ENCODE assay signal across 8 mouse cellular contexts in the genomic region with DNA sequence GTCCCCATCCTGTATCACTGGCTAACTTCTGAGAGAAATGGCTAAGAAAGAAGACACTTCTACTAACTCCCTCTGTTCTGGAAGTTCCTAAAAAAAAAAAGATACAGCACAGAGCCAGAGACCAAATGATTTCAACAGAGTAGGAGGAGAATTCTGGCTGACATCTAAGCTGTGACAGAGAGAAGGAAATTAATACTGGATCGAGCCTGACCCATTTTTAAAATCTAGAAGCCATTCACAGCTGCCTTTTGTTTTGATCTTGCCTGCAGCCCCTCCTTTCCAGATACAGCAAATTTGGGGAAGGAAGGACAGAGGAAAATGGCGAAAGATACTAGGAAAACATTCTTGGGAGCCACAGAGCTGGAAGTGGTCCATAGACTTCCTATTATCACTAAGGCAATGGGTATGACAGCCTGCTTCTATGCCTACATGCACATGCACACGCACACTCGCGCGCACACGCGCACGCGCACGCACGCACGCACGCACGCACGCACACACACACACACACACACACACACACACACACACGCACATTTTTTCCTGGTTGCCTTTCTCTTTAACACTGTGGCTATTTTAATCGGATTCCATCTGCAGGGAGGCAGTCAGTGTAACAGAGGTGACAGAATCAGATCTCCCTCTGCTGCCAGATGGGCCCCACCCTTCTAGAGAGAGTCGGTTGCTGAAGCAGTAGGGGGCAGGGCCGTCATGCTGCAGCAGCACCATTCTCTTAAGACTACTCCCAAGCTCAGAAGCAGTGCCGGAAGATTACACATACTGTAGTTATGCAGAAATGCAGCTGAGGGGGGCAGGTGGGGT. TPM values are rescaled to one million over a fixed set of nuclear protein-coding genes. Genes with fewer than 3 reads are reported as not detected.
DNase-seq lines count a peak whose midpoint lies in the region; ATAC-seq and TF ChIP-seq lines count a peak whose summit lies in the region.

No protein-coding gene starts in this region.

- H3K9ac ChIP-seq in forebrain, embryonic 13.5 days = peak overlapping the region; percentile 87

- TF ChIP-seq CTCF in G1E (IDR thresholded peaks at IDR 0.05; ENCODE audit: low read depth, low read length) = no peak

- peak overlapping the region; percentile 75 for H3K27ac ChIP-seq in forebrain, embryonic 13.5 days

- peak; percentile 83 for DNase-seq in G1E (ENCODE audit: low spot score)
- DNase-seq in adrenal gland, postnatal 14 days = peak; percentile 73
- peak; percentile 67 to 73 for DNase-seq in heart, postnatal 10 days
- peak; percentile 58 for DNase-seq in left cerebral cortex, adult 11 months (ENCODE audit: low spot score)
- DNase-seq in lung, postnatal 10 days = peak; percentile 84
- peak; percentile 71 for DNase-seq in right cerebral cortex, postnatal 25 days

- H3K4me1 ChIP-seq in G1E (ENCODE audit: insufficient read depth, low read depth, low read length) = peaks cover 71% of the 10 kb centered on the region
- H3K4me1 ChIP-seq in forebrain, embryonic 13.5 days = peaks cover 66% of the 10 kb centered on the region

- peaks cover 60% of the 10 kb centered on the region for H3K36me3 ChIP-seq in G1E (replicated peaks)
- H3K36me3 ChIP-seq in forebrain, embryonic 13.5 days (ENCODE audit: poor library complexity, severe bottlenecking) = no peaks in the 10 kb centered on the region

- peak overlapping the region; percentile 92 for H3K4me2 ChIP-seq in forebrain, embryonic 13.5 days

- intact Hi-C loops in heart, postnatal 10 days (cut with DNase I) = loop anchor here (5.0 kb wide), 1 partner anchor 39 kb away; no protein-coding TSS in a partner anchor

- H3K27me3 ChIP-seq in G1E (ENCODE audit: insufficient read depth, low read length) = no peaks in the 10 kb centered on the region; the same call in 1 of the 2 replicates
- H3K27me3 ChIP-seq in forebrain, embryonic 13.5 days = no peaks in the 10 kb centered on the region

- H3K9me3 ChIP-seq in G1E (replicated peaks) = no peaks in the 10 kb centered on the region
- H3K9me3 ChIP-seq in forebrain, embryonic 13.5 days (replicated peaks) = no peaks in the 10 kb centered on the region

- WGBS in forebrain, embryonic 13.5 days = 60% methylated on average over 19 of the region's 21 CpGs

- peak overlapping the region; percentile 92 for H3K4me3 ChIP-seq in G1E (ENCODE audit: low read depth, low read length)
- H3K4me3 ChIP-seq in forebrain, embryonic 13.5 days = peak overlapping the region; percentile 88

- peak; percentile 45; the same call in 1 of the 2 replicates for ATAC-seq in G1E (ENCODE audit: extremely low read depth, insufficient number of reproducible peaks, low FRiP score, poor library complexity, severe bottlenecking)
- ATAC-seq in forebrain, embryonic 13.5 days = peak; percentile 28
- ATAC-seq in erythroid progenitor cell, adult 5-6 weeks (replicated peaks; ENCODE audit: low FRiP score, poor library complexity, severe bottlenecking) = no peak

RNA-seq across cellular contexts. Expression of gene Cry2, which starts 2.9 kb away (rescaled TPM):
- 28.7 and 30.6 TPM in 2 replicates for total RNA-seq in G1E (2014; fragmentation: Nextera tagmentation)
- 8.2 and 13.3 TPM in 2 replicates for total RNA-seq in G1E (2017)
- polyA plus RNA-seq in G1E (2012) = 15.8 and 18.0 TPM in 2 replicates
- total RNA-seq in adrenal gland, postnatal 14 days (2021) = 31.8 and 37.3 TPM in 2 replicates
- 28.2 and 29.4 TPM in 2 replicates for polyA plus RNA-seq in forebrain, embryonic 13.5 days (2015; fragmentation: Nextera tagmentation; extraction: Ambion mirVana)
- 10 to 100 TPM; 25.6 to 30.9 TPM for total RNA-seq in heart, postnatal 10 days (2021)
- 1.8 and 5.0 TPM in 2 replicates for total RNA-seq in erythroid progenitor cell, adult 5-6 weeks (2015; ENCODE audit: low replicate concordance)
- total RNA-seq in erythroid progenitor cell, adult 5-6 weeks (2017; ENCODE audit: low replicate concordance) = 1.9 and 2.7 TPM in 2 replicates

RNA-seq across cellular contexts. Expression of gene Slc35c1, which starts 29.4 kb away (rescaled TPM):
- 40.5 and 43.2 TPM in 2 replicates for total RNA-seq in G1E (2014; fragmentation: Nextera tagmentation)
- total RNA-seq in G1E (2017) = 8.9 and 11.4 TPM in 2 replicates
- 25.1 and 31.2 TPM in 2 replicates for polyA plus RNA-seq in G1E (2012)
- 15.6 and 19.5 TPM in 2 replicates for total RNA-seq in adrenal gland, postnatal 14 days (2021)
- 6.7 and 9.0 TPM in 2 replicates for polyA plus RNA-seq in forebrain, embryonic 13.5 days (2015; fragmentation: Nextera tagmentation; extraction: Ambion mirVana)
- 1 to 10 TPM; 6.7 to 6.9 TPM for total RNA-seq in heart, postnatal 10 days (2021)
- 7.1 and 9.0 TPM in 2 replicates for total RNA-seq in erythroid progenitor cell, adult 5-6 weeks (2015; ENCODE audit: low replicate concordance)
- 2.7 and 9.2 TPM in 2 replicates for total RNA-seq in erythroid progenitor cell, adult 5-6 weeks (2017; ENCODE audit: low replicate concordance)

RNA-seq across cellular contexts. Expression of gene Mapk8ip1, which starts 29.9 kb away (rescaled TPM):
- not detected in 2 replicates for total RNA-seq in G1E (2014; fragmentation: Nextera tagmentation)
- 0.17 and 0.22 TPM in 2 replicates for total RNA-seq in G1E (2017)
- polyA plus RNA-seq in G1E (2012) = 0.05 and 0.12 TPM in 2 replicates
- 21.2 and 22.8 TPM in 2 replicates for total RNA-seq in adrenal gland, postnatal 14 days (2021)
- 66.9 and 71.1 TPM in 2 replicates for polyA plus RNA-seq in forebrain, embryonic 13.5 days (2015; fragmentation: Nextera tagmentation; extraction: Ambion mirVana)
- total RNA-seq in heart, postnatal 10 days (2021) = 10 to 100 TPM in 1 of 2 experiments, 1 to 10 TPM in 1; 9.3 to 10.3 TPM
- total RNA-seq in erythroid progenitor cell, adult 5-6 weeks (2015; ENCODE audit: low replicate concordance) = not detected in 2 replicates
- total RNA-seq in erythroid progenitor cell, adult 5-6 weeks (2017; ENCODE audit: low replicate concordance) = 0.13 TPM in 1 of 2 replicates, not detected in the other

RNA-seq across cellular contexts. Expression of gene 1700029I15Rik, which starts 48.6 kb away (rescaled TPM):
- total RNA-seq in G1E (2014; fragmentation: Nextera tagmentation) = 1.9 TPM in 1 of 2 replicates, not detected in the other
- total RNA-seq in G1E (2017) = 0.93 and 2.0 TPM in 2 replicates
- 0.55 and 0.67 TPM in 2 replicates for polyA plus RNA-seq in G1E (2012)
- total RNA-seq in adrenal gland, postnatal 14 days (2021) = 9.6 and 9.7 TPM in 2 replicates
- polyA plus RNA-seq in forebrain, embryonic 13.5 days (2015; fragmentation: Nextera tagmentation; extraction: Ambion mirVana) = 6.2 and 6.6 TPM in 2 replicates
- total RNA-seq in heart, postnatal 10 days (2021) = 1 to 10 TPM; 2.0 to 2.1 TPM
- 1.3 TPM in 1 of 2 replicates, not detected in the other for total RNA-seq in erythroid progenitor cell, adult 5-6 weeks (2015; ENCODE audit: low replicate concordance)
- not detected in 2 replicates for total RNA-seq in erythroid progenitor cell, adult 5-6 weeks (2017; ENCODE audit: low replicate concordance)

RNA-seq across cellular contexts. Expression of gene Large2, which starts 56.3 kb away (rescaled TPM):
- total RNA-seq in G1E (2014; fragmentation: Nextera tagmentation) (not detected in 2 replicates), G1E (2017) (0.05 TPM in 1 of 2 replicates, not detected in the other)
- not detected in 2 replicates for polyA plus RNA-seq in G1E (2012)
- 1.6 and 2.7 TPM in 2 replicates for total RNA-seq in adrenal gland, postnatal 14 days (2021)
- polyA plus RNA-seq in forebrain, embryonic 13.5 days (2015; fragmentation: Nextera tagmentation; extraction: Ambion mirVana) = 1.5 and 2.4 TPM in 2 replicates
- total RNA-seq in heart, postnatal 10 days (2021) = under 1 TPM; 0.10 to 0.99 TPM
- total RNA-seq in erythroid progenitor cell, adult 5-6 weeks (2015; ENCODE audit: low replicate concordance) = not detected in 2 replicates
- total RNA-seq in erythroid progenitor cell, adult 5-6 weeks (2017; ENCODE audit: low replicate concordance) = not detected in 2 replicates

Comparison
In these comparisons a context has a peak if more than half of its experiments do, and no peak if none do; other contexts are left out.
1. RNA of gene Mapk8ip1, which starts 29.9 kb away (total RNA-seq): 21.2 to 22.8 TPM in adrenal gland, postnatal 14 days and 9.3 to 10.3 TPM in heart, postnatal 10 days; 0.17 to 0.22 TPM in G1E and 0.13 TPM in erythroid progenitor cell, adult 5-6 weeks; every median in the first group is over 4 times any median in the second.
2. Peak in every context shown above with its lines, with median percentiles within 50 percentile points of each other: DNase-seq.